Mouse (Mus musculus) spleen, adult 2 months (tissue): ENCODE measurements around the gene Actr6.

Experiments used
- CTCF ChIP-seq: fragments of 200-500 bp; IDR thresholded peaks from 2 replicates; pipeline ENCODE4 v1.5.1; 2011; ENCODE audit warnings: mild to moderate bottlenecking, inconsistent platforms; ENCODE audit not compliant: insufficient read depth, insufficient read length, insufficient replicate concordance; ENCODE audit errors: extremely low read depth
- POLR2A ChIP-seq: fragments of 200-500 bp; IDR thresholded peaks from 2 replicates; pipeline ENCODE4 v1.6.1; 2011; ENCODE audit warnings: low read depth, low read length, inconsistent platforms

DNA sequence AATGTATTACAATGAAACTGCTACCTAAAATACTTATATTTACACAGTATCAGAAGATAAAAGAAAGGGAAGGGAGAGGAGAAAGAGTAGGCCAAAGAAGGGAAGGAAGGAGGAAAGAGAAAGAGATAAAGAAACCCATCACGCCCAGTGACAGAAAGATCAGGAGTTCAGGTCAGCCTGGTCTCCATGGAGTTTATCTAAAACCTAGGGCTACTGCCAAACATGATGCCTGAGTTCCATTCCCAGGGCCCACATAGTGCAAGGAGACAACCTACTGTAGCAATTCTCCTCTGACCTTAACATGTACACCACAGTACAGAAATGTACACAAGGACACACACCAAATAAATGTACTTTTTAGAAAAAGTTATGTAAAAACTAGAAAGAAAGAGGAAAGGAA is 49.9 kb downstream of the Actr6 start:
- no peak for TF ChIP-seq CTCF
- no peak for TF ChIP-seq POLR2A
